In the genomic region with DNA sequence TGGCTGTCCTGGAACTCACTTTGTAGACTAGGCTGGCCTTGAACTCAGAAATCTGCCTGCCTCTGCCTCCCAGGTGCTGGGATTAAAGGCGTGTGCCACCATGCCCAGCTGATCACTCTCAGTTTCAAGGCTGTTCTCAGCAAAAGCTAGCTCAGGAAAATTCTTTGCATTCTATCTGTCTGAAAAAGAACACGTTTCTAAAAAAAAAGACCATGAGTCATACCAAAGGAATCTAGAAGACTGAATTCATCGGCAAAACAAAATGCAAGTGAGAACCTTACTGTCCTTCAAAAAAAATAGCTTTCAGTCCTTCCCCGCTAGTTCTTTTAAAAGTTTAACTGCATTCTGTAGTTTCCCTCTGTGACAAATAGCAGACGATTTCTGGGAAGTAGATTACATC, we compare ENCODE assay signal across 15 mouse cellular contexts.
"Had no signal": no experiment of that assay in that cellular context is flagged by ENCODE, and none has a peak within 500 bp of the region (broad histone marks: within the 10 kb centered on the region; RNA-seq: fewer than 3 reads in every experiment).

No protein-coding gene starts in this region.

- H3K4me3 ChIP-seq: kidney, embryonic 15.5 days; limb, embryonic 15.5 days; liver, embryonic 12.5 days; lung, embryonic 15.5 days; midbrain, embryonic 12.5 days; neural tube, embryonic 13.5 days had no signal

- H3K4me1 ChIP-seq: kidney, embryonic 15.5 days; limb, embryonic 15.5 days; liver, embryonic 12.5 days; lung, embryonic 15.5 days; midbrain, embryonic 12.5 days; neural tube, embryonic 13.5 days had no signal

- DNase-seq: kidney, adult 18-20 months; kidney, postnatal 14 days; layer of hippocampus, adult 9-11 months; layer of hippocampus, postnatal 36 days; lung, postnatal 14 days; retina, postnatal 1 day; right cerebral cortex, postnatal 25 days; thymus, postnatal 4 days had no signal

- ATAC-seq: liver, embryonic 12.5 days; midbrain, embryonic 16.5 days had no signal

- H3K4me2 ChIP-seq: kidney, embryonic 15.5 days; limb, embryonic 15.5 days; liver, embryonic 12.5 days; lung, embryonic 15.5 days; midbrain, embryonic 12.5 days; neural tube, embryonic 13.5 days had no signal

- H3K36me3 ChIP-seq: kidney, embryonic 15.5 days; limb, embryonic 15.5 days; liver, embryonic 12.5 days; lung, embryonic 15.5 days; midbrain, embryonic 12.5 days; neural tube, embryonic 13.5 days had no signal

- H3K27me3 ChIP-seq: kidney, embryonic 15.5 days; limb, embryonic 15.5 days; liver, embryonic 12.5 days; lung, embryonic 15.5 days; midbrain, embryonic 12.5 days; neural tube, embryonic 13.5 days had no signal

- H3K27ac ChIP-seq: kidney, embryonic 15.5 days; limb, embryonic 15.5 days; liver, embryonic 12.5 days; lung, embryonic 15.5 days; midbrain, embryonic 12.5 days; neural tube, embryonic 13.5 days had no signal

- H3K9ac ChIP-seq: kidney, embryonic 15.5 days; limb, embryonic 15.5 days; liver, embryonic 12.5 days; lung, embryonic 15.5 days; midbrain, embryonic 12.5 days; neural tube, embryonic 13.5 days had no signal

- H3K9me3 ChIP-seq: kidney, embryonic 15.5 days; limb, embryonic 15.5 days; liver, embryonic 12.5 days; lung, embryonic 15.5 days; midbrain, embryonic 12.5 days; neural tube, embryonic 13.5 days had no signal
